Mouse (Mus musculus): ENCODE results near the gene Scmh1. TPM values are rescaled to one million over a fixed set of nuclear protein-coding genes. Genes with fewer than 3 reads are reported as not detected.
"Not testable (repeated sequence)": the region's sequence is repeated elsewhere in the genome, so short reads cannot be mapped to it uniquely, and the experiment has no call there.

Scmh1 gene
- polyA plus RNA-seq, 1 experiment from 2014 or later = 92.3 TPM

GRCm38 (mm10) chr4:120392748-120393147 lies 12.3 kb upstream of the Scmh1 start:
- Histone ChIP-seq H3K36me3 (ENCODE audit: control insufficient read depth, insufficient read depth, low read length) (no peaks in the 10 kb centered on the region), H3K27ac (ENCODE audit: low read length) (no peak overlapping the region), H3K9me3 (replicated peaks; ENCODE audit: control insufficient read depth, low read length, poor library complexity, severe bottlenecking) (no peaks in the 10 kb centered on the region; the same call in 1 of the 2 replicates), H3K4me2 (ENCODE audit: low read length) (no peak overlapping the region), H3K4me3 (ENCODE audit: low read depth, low read length) (no peak overlapping the region), H3K4me1 (ENCODE audit: control insufficient read depth, insufficient read depth, low read length) (no peaks in the 10 kb centered on the region), H3K27me3 (ENCODE audit: control insufficient read depth, insufficient read depth, low read depth, low read length) (no peaks in the 10 kb centered on the region), H3K9ac (ENCODE audit: low read depth, low read length) (no peak overlapping the region)
- 42% methylated on average over 3 of the region's 3 CpGs for WGBS
- ATAC-seq = no peak

GRCm38 (mm10) chr4:120400251-120400650 lies 4.8 kb upstream of the Scmh1 start:
- Histone ChIP-seq H3K36me3 (ENCODE audit: control insufficient read depth, insufficient read depth, low read length) (no peaks in the 10 kb centered on the region), H3K27ac (ENCODE audit: low read length) (no peak overlapping the region), H3K9me3 (replicated peaks; ENCODE audit: control insufficient read depth, low read length, poor library complexity, severe bottlenecking) (no peaks in the 10 kb centered on the region), H3K4me2 (ENCODE audit: low read length) (no peak overlapping the region), H3K27me3 (ENCODE audit: control insufficient read depth, insufficient read depth, low read depth, low read length) (no peaks in the 10 kb centered on the region), H3K9ac (ENCODE audit: low read depth, low read length) (no peak overlapping the region), H3K4me3 (ENCODE audit: low read depth, low read length) (no peak overlapping the region), H3K4me1 (ENCODE audit: control insufficient read depth, insufficient read depth, low read length) (no peaks in the 10 kb centered on the region)
- 88% methylated on average over 3 of the region's 3 CpGs for WGBS
- no peak for ATAC-seq

GRCm38 (mm10) chr4:120402105-120402504 lies 3.0 kb upstream of the Scmh1 start:
- not testable (repeated sequence) for ATAC-seq; H3K9me3 ChIP-seq (replicated peaks; ENCODE audit: control insufficient read depth, low read length, poor library complexity, severe bottlenecking); H3K9ac ChIP-seq (ENCODE audit: low read depth, low read length); H3K4me3 ChIP-seq (ENCODE audit: low read depth, low read length); H3K27me3 ChIP-seq (ENCODE audit: control insufficient read depth, insufficient read depth, low read depth, low read length); H3K27ac ChIP-seq (ENCODE audit: low read length); H3K4me1 ChIP-seq (ENCODE audit: control insufficient read depth, insufficient read depth, low read length); H3K4me2 ChIP-seq (ENCODE audit: low read length); H3K36me3 ChIP-seq (ENCODE audit: control insufficient read depth, insufficient read depth, low read length)

- Histone ChIP-seq H3K4me3 (ENCODE audit: low read depth, low read length) (no peak overlapping the region), H3K27ac (ENCODE audit: low read length) (no peak overlapping the region), H3K9ac (ENCODE audit: low read depth, low read length) (no peak overlapping the region)
Observed at GRCm38 (mm10) chr4:120404247-120404646, 834 bp upstream of the Scmh1 start.

GRCm38 (mm10) chr4:120404778-120405143 lies 320 bp upstream of the Scmh1 start:
- Histone ChIP-seq H3K4me2 (ENCODE audit: low read length) (peak overlapping the region; percentile 46), H3K27me3 (ENCODE audit: control insufficient read depth, insufficient read depth, low read depth, low read length) (no peaks in the 10 kb centered on the region), H3K4me3 (ENCODE audit: low read depth, low read length) (peak overlapping the region; percentile 99), H3K27ac (ENCODE audit: low read length) (peak overlapping the region; percentile 93), H3K36me3 (ENCODE audit: control insufficient read depth, insufficient read depth, low read length) (no peaks in the 10 kb centered on the region), H3K4me1 (ENCODE audit: control insufficient read depth, insufficient read depth, low read length) (peaks cover 20% of the 10 kb centered on the region), H3K9ac (ENCODE audit: low read depth, low read length) (peak overlapping the region; percentile 44; the same call in 1 of the 2 replicates), H3K9me3 (replicated peaks; ENCODE audit: control insufficient read depth, low read length, poor library complexity, severe bottlenecking) (no peaks in the 10 kb centered on the region)
- 13% methylated on average over 17 of the region's 21 CpGs for WGBS
- ATAC-seq = 0 out of 2 replicates have a peak, but pooled peaks have one; percentile 6

More at GRCm38 (mm10) chr4:120404247-120404646, 834 bp upstream of the Scmh1 start:
- no peak overlapping the region for H3K4me2 ChIP-seq (ENCODE audit: low read length)
- no peaks in the 10 kb centered on the region for H3K27me3 ChIP-seq (ENCODE audit: control insufficient read depth, insufficient read depth, low read depth, low read length)
- no peaks in the 10 kb centered on the region for H3K36me3 ChIP-seq (ENCODE audit: control insufficient read depth, insufficient read depth, low read length)
- H3K4me1 ChIP-seq (ENCODE audit: control insufficient read depth, insufficient read depth, low read length) = peaks cover 20% of the 10 kb centered on the region
- ATAC-seq = no peak
- H3K9me3 ChIP-seq (replicated peaks; ENCODE audit: control insufficient read depth, low read length, poor library complexity, severe bottlenecking) = no peaks in the 10 kb centered on the region

GRCm38 (mm10) chr4:120405806-120406638 lies 941 bp downstream of the Scmh1 start:
- peaks cover 20% of the 10 kb centered on the region for H3K4me1 ChIP-seq (ENCODE audit: control insufficient read depth, insufficient read depth, low read length)
- H3K9me3 ChIP-seq (replicated peaks; ENCODE audit: control insufficient read depth, low read length, poor library complexity, severe bottlenecking) = no peaks in the 10 kb centered on the region
- peak; percentile 23 for ATAC-seq
- H3K36me3 ChIP-seq (ENCODE audit: control insufficient read depth, insufficient read depth, low read length) = no peaks in the 10 kb centered on the region
- 2% methylated on average over 25 of the region's 25 CpGs for WGBS
- peak overlapping the region; percentile 93 for H3K27ac ChIP-seq (ENCODE audit: low read length)
- H3K4me3 ChIP-seq (ENCODE audit: low read depth, low read length) = peak overlapping the region; percentile 99
- H3K4me2 ChIP-seq (ENCODE audit: low read length) = peak overlapping the region; percentile 65
- H3K27me3 ChIP-seq (ENCODE audit: control insufficient read depth, insufficient read depth, low read depth, low read length) = no peaks in the 10 kb centered on the region
- H3K9ac ChIP-seq (ENCODE audit: low read depth, low read length) = peak overlapping the region; percentile 99

GRCm38 (mm10) chr4:120406639-120407273 lies 1.7 kb downstream of the Scmh1 start:
- Histone ChIP-seq H3K9ac (ENCODE audit: low read depth, low read length) (0 out of 2 replicates have a peak overlapping the region, but pooled peaks have one; percentile 14), H3K4me3 (ENCODE audit: low read depth, low read length) (peak overlapping the region; percentile 99), H3K27ac (ENCODE audit: low read length) (no peak overlapping the region), H3K4me2 (ENCODE audit: low read length) (peak overlapping the region; percentile 65), H3K27me3 (ENCODE audit: control insufficient read depth, insufficient read depth, low read depth, low read length) (no peaks in the 10 kb centered on the region), H3K36me3 (ENCODE audit: control insufficient read depth, insufficient read depth, low read length) (no peaks in the 10 kb centered on the region), H3K9me3 (replicated peaks; ENCODE audit: control insufficient read depth, low read length, poor library complexity, severe bottlenecking) (no peaks in the 10 kb centered on the region), H3K4me1 (ENCODE audit: control insufficient read depth, insufficient read depth, low read length) (peaks cover 20% of the 10 kb centered on the region)
- 43% methylated on average over 3 of the region's 3 CpGs for WGBS
- no peak for ATAC-seq

GRCm38 (mm10) chr4:120418053-120418452 lies 13.0 kb downstream of the Scmh1 start:
- Histone ChIP-seq H3K9ac (ENCODE audit: low read depth, low read length) (no peak overlapping the region), H3K4me3 (ENCODE audit: low read depth, low read length) (no peak overlapping the region), H3K36me3 (ENCODE audit: control insufficient read depth, insufficient read depth, low read length) (no peaks in the 10 kb centered on the region), H3K4me1 (ENCODE audit: control insufficient read depth, insufficient read depth, low read length) (peaks cover 2% of the 10 kb centered on the region; the same call in 1 of the 2 replicates), H3K27ac (ENCODE audit: low read length) (no peak overlapping the region), H3K4me2 (ENCODE audit: low read length) (no peak overlapping the region), H3K27me3 (ENCODE audit: control insufficient read depth, insufficient read depth, low read depth, low read length) (no peaks in the 10 kb centered on the region), H3K9me3 (replicated peaks; ENCODE audit: control insufficient read depth, low read length, poor library complexity, severe bottlenecking) (no peaks in the 10 kb centered on the region)
- 82% methylated on average over 4 of the region's 4 CpGs for WGBS
- ATAC-seq = no peak

- Histone ChIP-seq H3K4me1 (ENCODE audit: control insufficient read depth, insufficient read depth, low read length) (peaks cover 2% of the 10 kb centered on the region; the same call in 1 of the 2 replicates), H3K4me2 (ENCODE audit: low read length) (no peak overlapping the region), H3K27me3 (ENCODE audit: control insufficient read depth, insufficient read depth, low read depth, low read length) (no peaks in the 10 kb centered on the region), H3K36me3 (ENCODE audit: control insufficient read depth, insufficient read depth, low read length) (no peaks in the 10 kb centered on the region), H3K27ac (ENCODE audit: low read length) (no peak overlapping the region), H3K4me3 (ENCODE audit: low read depth, low read length) (no peak overlapping the region), H3K9me3 (replicated peaks; ENCODE audit: control insufficient read depth, low read length, poor library complexity, severe bottlenecking) (no peaks in the 10 kb centered on the region), H3K9ac (ENCODE audit: low read depth, low read length) (no peak overlapping the region)
- no peak for ATAC-seq
Observed at GRCm38 (mm10) chr4:120420193-120420592, 15.1 kb downstream of the Scmh1 start.

Data from midbrain, embryonic 16.5 days (tissue).